Mouse (Mus musculus): ENCODE measurements around the gene Tmem100. TPM values are rescaled to one million over a fixed set of nuclear protein-coding genes. Genes with fewer than 3 reads are reported as not detected.

The Tmem100 gene
- polyA plus RNA-seq, 1 experiment from 2014 or later, result 6.6 TPM

DNA sequence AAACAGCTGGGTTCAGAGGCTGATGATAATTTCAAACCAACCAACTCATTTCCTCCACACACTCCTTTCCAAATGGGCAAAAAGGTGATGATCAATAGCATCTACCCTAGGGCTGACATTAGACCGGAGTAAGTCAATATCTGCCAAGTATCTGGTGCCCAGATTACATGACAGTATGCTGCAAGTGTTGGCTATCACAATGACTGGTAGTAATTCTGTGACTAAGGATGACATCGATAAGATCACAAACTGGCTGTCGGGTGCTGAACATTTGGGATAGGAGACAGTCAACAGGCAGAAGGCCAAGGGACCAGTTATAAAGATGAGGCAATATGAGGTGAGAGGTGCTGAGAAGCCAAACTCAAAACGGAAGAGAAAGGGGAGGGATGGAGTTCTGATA, 29.5 kb upstream of the Tmem100 start:
- H3K4me1 ChIP-seq, result peaks cover 9% of the 10 kb centered on the region
- no peak overlapping the region for H3K27ac ChIP-seq
- H3K27me3 ChIP-seq, result 0 out of 2 replicates have a peak, but pooled peaks cover 5% of the 10 kb centered on the region
- WGBS, result 88% methylated on average over 4 of the region's 4 CpGs
- no peaks in the 10 kb centered on the region for H3K36me3 ChIP-seq (replicated peaks)
- H3K4me2 ChIP-seq, result no peak overlapping the region
- no peaks in the 10 kb centered on the region for H3K9me3 ChIP-seq
- ATAC-seq (ENCODE audit: low FRiP score), result no peak
- H3K9ac ChIP-seq, result no peak overlapping the region
- H3K4me3 ChIP-seq (replicated peaks), result no peak overlapping the region

DNA sequence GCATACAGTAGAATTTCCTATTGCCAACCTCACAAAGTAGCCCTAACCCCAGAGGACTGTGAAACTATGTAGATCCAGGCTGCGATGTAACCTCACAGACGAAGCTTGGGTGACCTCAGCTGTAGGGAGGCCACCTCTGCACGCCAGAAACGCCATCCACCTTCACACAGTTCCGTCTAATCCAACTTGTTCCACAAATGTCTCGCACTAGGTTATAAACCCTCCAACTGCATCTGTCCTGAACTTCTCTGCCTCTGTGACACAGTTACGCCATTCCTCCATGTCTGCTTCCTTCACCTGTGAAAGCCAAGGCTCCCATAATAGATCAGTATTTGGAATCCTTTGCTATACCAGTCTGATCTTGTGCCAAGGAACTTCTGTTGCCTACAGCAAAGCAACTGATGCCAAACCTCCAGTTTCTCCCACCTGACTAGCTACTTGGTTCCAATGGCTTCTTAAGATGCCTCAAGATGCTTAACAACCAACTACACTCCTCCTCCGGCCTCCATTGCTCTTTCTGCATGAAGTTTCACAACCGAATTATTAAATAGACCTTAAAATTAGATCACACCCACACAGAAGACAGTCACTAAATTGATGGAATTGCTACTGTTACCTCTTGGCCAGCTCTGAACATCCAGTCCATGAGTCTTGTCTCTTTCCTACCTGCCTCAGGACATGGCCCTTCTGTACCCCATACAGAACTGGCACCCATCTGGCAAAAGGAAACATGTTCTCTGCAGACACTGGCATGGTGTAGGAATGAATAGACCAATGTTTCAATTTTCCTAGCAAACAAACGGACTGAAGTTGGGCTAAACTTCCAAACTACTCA, 28.5 kb upstream of the Tmem100 start:
- WGBS, result 89% methylated on average over 10 of the region's 10 CpGs
- ATAC-seq (ENCODE audit: low FRiP score), result no peak
- Histone ChIP-seq H3K27me3 (0 out of 2 replicates have a peak, but pooled peaks cover 5% of the 10 kb centered on the region), H3K4me1 (peaks cover 9% of the 10 kb centered on the region), H3K9ac (no peak overlapping the region), H3K36me3 (replicated peaks) (no peaks in the 10 kb centered on the region), H3K9me3 (no peaks in the 10 kb centered on the region), H3K4me2 (peak overlapping the region; percentile 72), H3K27ac (no peak overlapping the region), H3K4me3 (replicated peaks) (no peak overlapping the region)

DNA sequence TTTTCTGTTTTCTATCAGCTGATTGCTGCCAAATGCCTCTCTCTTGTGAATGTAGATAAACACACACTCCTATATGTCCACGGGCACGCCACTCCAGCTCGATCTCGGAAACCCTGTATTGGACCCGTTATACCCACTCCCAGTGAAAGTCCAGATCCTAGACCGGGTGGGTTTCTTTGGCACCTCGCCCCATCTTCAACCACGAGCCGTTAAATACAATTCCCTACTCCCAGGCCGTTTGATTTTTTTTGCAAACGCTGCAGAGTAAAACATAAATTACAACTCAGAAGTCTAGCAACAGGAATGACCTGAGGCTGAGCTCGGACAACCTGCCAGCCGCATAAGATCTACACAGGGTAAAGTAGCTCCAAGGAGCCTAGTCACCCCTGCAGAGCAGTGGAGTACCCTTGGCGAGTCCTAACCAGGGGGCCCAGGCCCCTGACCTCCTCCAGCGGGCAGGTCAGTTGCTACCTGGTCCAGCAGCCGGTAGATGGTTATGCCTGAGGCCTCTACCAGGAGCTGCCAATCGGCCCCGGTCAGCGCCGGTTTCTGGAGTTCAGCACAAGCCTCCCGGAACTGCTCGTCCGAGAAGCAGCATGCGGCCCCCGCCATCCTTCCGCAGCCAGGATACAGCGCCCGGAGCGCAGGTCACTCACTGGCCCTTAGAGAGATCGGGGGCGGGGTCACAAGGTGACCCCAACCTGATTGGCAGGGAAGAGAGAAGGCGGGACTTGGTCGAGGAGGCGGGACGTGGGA, 27.7 kb upstream of the Tmem100 start, which contains the start of gene Pctp:
TSS of gene Pctp (minus strand) at position 664 of the 756 bp plus-strand sequence.
- Histone ChIP-seq H3K9me3 (no peaks in the 10 kb centered on the region), H3K9ac (peak within 1 kb of the TSS; percentile 65), H3K4me1 (peaks cover 9% of the 10 kb centered on the region), H3K4me2 (peak within 1 kb of the TSS; percentile 72), H3K27me3 (0 out of 2 replicates have a peak, but pooled peaks cover 5% of the 10 kb centered on the region), H3K27ac (no peak within 1 kb of the TSS), H3K4me3 (replicated peaks) (peak within 1 kb of the TSS; percentile 53), H3K36me3 (replicated peaks) (no peaks in the 10 kb centered on the region)
- 13% methylated on average over 35 of the region's 35 CpGs for WGBS
- ATAC-seq (ENCODE audit: low FRiP score), result peak; percentile 85

DNA sequence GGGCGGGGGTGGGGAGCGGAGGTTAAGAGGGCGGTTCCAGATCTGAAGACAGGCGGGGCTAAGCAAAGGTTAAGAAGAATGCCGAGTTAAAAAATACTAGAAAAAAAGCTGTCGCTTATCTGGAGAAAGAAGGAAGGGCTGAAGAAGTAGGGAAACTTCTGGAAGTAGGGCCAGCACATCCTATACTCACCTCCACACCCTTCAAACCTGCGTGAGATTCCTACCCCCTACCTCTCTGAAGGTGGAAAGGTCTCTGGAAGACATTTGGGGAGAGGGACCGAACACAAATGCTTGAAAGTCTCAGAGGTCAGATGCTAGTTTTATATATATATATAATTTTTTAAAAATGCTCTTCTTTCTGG, 27.2 kb upstream of the Tmem100 start:
- peak overlapping the region; percentile 65 for H3K9ac ChIP-seq
- 0 out of 2 replicates have a peak, but pooled peaks have one; percentile 14 for ATAC-seq (ENCODE audit: low FRiP score)

DNA sequence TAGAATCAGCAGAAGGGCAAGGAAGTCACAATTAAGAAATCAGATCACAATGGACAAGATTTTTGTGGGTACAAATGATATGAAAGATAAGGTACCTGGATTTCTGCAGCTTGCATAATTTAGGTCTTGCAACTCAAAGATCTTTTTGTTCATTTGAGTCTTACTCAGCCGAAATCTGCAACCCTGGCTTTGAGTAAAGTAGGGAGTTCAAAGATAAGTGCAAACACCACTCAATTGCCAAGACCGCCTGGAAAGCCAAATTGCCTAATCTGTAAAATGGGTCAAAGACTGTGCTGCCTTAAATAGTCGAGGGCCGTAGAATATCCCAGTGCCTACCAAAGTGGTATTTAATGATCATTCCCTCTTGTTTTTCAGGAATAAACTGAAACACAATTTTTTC, 26.8 kb upstream of the Tmem100 start:
- H3K4me3 ChIP-seq (replicated peaks), result no peak overlapping the region
- ATAC-seq (ENCODE audit: low FRiP score), result no peak
- no peak overlapping the region for H3K27ac ChIP-seq
- H3K36me3 ChIP-seq (replicated peaks), result no peaks in the 10 kb centered on the region
- 0 out of 2 replicates have a peak, but pooled peaks cover 5% of the 10 kb centered on the region for H3K27me3 ChIP-seq
- H3K9ac ChIP-seq, result no peak overlapping the region
- H3K4me1 ChIP-seq, result peaks cover 9% of the 10 kb centered on the region
- no peaks in the 10 kb centered on the region for H3K9me3 ChIP-seq
- WGBS, result 90% methylated on average over 4 of the region's 4 CpGs
- H3K4me2 ChIP-seq, result no peak overlapping the region

More for the DNA sequence above, 27.2 kb upstream of the Tmem100 start:
- Histone ChIP-seq H3K27ac (no peak overlapping the region), H3K4me2 (peak overlapping the region; percentile 72), H3K9me3 (no peaks in the 10 kb centered on the region), H3K27me3 (0 out of 2 replicates have a peak, but pooled peaks cover 5% of the 10 kb centered on the region), H3K4me3 (replicated peaks) (peak overlapping the region; percentile 53), H3K4me1 (peaks cover 9% of the 10 kb centered on the region), H3K36me3 (replicated peaks) (no peaks in the 10 kb centered on the region)
- 8% methylated on average over 8 of the region's 8 CpGs for WGBS

DNA sequence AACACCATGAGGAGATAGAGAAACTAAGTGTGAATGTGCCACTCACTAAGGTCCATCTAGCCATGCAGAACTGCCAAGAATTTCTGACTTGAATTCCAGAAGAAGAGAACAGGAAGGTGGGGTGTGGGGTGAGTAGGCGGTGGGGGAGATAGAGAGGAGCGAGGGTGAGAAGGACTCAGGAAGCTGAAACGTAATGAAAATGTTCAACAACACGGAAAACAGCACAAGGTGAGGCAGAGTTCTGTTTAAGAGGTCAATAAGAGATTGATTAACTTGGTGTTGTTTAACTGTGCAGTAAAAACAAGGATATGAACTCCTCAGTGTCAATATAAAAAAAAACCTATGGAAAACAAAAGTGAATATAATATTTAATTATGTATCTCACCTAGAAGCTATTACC, 24.0 kb upstream of the Tmem100 start:
- Histone ChIP-seq H3K4me1 (peaks cover 9% of the 10 kb centered on the region), H3K9ac (no peak overlapping the region), H3K9me3 (no peaks in the 10 kb centered on the region), H3K4me3 (replicated peaks) (no peak overlapping the region), H3K27ac (no peak overlapping the region), H3K36me3 (replicated peaks) (no peaks in the 10 kb centered on the region), H3K27me3 (0 out of 2 replicates have a peak, but pooled peaks cover 3% of the 10 kb centered on the region), H3K4me2 (no peak overlapping the region)
- WGBS, result 75% methylated on average over 4 of the region's 4 CpGs
- ATAC-seq (ENCODE audit: low FRiP score), result no peak

DNA sequence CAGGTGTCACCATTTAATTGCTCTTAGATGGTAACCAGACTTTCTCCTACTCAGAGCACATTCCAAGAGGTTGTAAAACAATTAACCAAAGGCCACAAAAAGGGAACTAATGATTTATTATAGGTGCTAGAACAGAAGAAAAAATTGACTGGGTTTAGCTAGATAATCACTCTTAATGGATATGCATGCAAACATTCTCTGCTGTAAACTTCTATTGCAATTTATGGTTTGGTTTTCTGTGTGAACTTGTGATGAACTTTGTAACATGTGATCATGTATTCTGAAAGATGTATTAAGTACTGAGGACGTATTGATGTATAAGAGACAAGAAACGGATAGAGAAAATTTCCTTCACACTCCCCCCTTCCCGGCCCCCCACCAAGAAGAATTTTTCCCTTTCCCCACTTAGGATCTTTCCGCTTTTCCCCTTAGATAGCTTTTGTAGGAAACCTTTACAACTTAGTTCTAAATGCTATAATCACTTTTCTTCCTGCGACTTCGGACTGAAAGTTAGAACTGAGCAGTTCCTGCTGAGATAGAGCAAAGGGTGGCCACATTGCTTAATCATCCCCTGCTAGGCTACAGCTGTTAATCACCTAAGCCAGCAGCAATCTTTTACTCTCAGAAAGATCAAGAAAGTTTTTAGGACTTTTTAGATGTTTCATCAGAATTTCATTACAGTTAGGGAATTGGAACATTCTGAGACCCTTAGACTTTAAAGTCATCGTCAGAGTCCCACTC, 22.2 kb upstream of the Tmem100 start:
- no peak overlapping the region for H3K27ac ChIP-seq
- H3K36me3 ChIP-seq (replicated peaks), result no peaks in the 10 kb centered on the region
- H3K4me3 ChIP-seq (replicated peaks), result no peak overlapping the region
- H3K4me2 ChIP-seq, result no peak overlapping the region
- no peaks in the 10 kb centered on the region for H3K9me3 ChIP-seq
- H3K9ac ChIP-seq, result no peak overlapping the region
- ATAC-seq (ENCODE audit: low FRiP score), result no peak
- H3K4me1 ChIP-seq, result no peaks in the 10 kb centered on the region
- 28% methylated on average over 7 of the region's 7 CpGs for WGBS
- no peaks in the 10 kb centered on the region for H3K27me3 ChIP-seq

DNA sequence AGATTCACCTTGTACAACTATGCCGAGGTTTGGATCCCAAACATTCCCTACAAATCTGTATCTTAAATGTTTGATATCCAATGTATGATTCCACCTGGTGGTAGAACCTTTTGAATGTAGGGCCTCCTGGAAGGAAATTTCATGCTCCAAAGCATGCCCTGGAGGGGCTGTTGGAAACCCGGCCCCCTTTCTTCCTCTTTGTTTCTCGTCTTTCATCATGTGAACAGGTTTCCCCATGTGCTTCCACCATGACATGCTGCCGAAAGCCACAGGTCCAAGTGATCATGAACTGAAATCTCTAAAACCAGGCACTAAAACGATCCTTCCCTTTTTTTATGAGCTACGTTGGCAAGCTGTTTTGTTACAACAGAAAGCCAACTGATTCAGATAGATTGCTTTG, 16.5 kb upstream of the Tmem100 start:
- no peaks in the 10 kb centered on the region for H3K36me3 ChIP-seq (replicated peaks)
- no peaks in the 10 kb centered on the region for H3K4me1 ChIP-seq
- no peak overlapping the region for H3K9ac ChIP-seq
- no peaks in the 10 kb centered on the region for H3K27me3 ChIP-seq
- H3K4me3 ChIP-seq (replicated peaks), result no peak overlapping the region
- no peak overlapping the region for H3K27ac ChIP-seq
- no peaks in the 10 kb centered on the region for H3K9me3 ChIP-seq
- ATAC-seq (ENCODE audit: low FRiP score), result no peak
- H3K4me2 ChIP-seq, result no peak overlapping the region
- 87% methylated on average over 6 of the region's 6 CpGs for WGBS

DNA sequence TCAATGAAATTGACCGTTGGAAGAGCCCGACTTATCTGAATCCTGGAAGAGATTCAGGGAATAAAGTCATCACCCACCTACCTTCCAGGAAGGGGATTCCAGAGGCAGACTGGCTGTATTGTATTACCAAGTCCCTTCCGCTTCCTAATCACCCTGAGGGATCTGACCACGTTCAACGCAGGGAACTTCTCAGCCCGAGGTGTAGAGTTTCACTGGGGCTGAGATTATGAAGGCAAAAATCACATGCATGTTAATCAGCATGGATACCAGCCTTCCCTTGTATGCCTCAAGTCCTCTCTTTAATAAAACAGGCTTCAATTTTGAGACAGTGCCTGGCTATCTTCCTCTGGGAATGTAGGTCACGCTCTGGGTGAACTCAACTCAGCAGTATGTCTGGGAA, 14.9 kb upstream of the Tmem100 start:
- Histone ChIP-seq H3K4me3 (replicated peaks) (no peak overlapping the region), H3K9ac (no peak overlapping the region), H3K4me1 (no peaks in the 10 kb centered on the region), H3K9me3 (no peaks in the 10 kb centered on the region), H3K27ac (no peak overlapping the region), H3K27me3 (no peaks in the 10 kb centered on the region), H3K4me2 (no peak overlapping the region), H3K36me3 (replicated peaks) (no peaks in the 10 kb centered on the region)
- no peak for ATAC-seq (ENCODE audit: low FRiP score)
- 72% methylated on average over 7 of the region's 7 CpGs for WGBS

DNA sequence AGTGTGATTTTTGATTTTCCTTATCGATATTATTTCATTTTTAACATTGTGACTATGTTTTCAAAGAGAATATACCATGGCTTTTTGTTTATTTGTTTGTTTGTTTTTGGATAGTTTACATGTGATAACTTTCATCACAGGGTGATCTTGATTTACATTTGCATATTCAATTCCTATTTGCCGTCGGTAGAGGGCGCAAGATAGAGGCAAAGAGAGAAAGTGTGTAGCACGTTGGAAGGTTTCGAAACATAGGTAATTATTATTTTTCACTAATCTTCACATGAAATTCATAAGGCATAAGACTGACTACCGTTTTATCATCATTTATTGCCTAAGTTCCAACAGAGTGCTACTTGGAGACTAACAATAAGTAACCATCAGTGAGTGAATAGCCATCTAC, 11.0 kb upstream of the Tmem100 start:
- H3K27me3 ChIP-seq, result no peaks in the 10 kb centered on the region; the same call in 1 of the 2 replicates
- no peak overlapping the region for H3K4me3 ChIP-seq (replicated peaks)
- no peak for ATAC-seq (ENCODE audit: low FRiP score)
- H3K36me3 ChIP-seq (replicated peaks), result no peaks in the 10 kb centered on the region
- WGBS, result 19% methylated on average over 7 of the region's 7 CpGs
- no peaks in the 10 kb centered on the region for H3K4me1 ChIP-seq
- H3K9me3 ChIP-seq, result no peaks in the 10 kb centered on the region
- no peak overlapping the region for H3K9ac ChIP-seq
- no peak overlapping the region for H3K27ac ChIP-seq
- H3K4me2 ChIP-seq, result no peak overlapping the region

DNA sequence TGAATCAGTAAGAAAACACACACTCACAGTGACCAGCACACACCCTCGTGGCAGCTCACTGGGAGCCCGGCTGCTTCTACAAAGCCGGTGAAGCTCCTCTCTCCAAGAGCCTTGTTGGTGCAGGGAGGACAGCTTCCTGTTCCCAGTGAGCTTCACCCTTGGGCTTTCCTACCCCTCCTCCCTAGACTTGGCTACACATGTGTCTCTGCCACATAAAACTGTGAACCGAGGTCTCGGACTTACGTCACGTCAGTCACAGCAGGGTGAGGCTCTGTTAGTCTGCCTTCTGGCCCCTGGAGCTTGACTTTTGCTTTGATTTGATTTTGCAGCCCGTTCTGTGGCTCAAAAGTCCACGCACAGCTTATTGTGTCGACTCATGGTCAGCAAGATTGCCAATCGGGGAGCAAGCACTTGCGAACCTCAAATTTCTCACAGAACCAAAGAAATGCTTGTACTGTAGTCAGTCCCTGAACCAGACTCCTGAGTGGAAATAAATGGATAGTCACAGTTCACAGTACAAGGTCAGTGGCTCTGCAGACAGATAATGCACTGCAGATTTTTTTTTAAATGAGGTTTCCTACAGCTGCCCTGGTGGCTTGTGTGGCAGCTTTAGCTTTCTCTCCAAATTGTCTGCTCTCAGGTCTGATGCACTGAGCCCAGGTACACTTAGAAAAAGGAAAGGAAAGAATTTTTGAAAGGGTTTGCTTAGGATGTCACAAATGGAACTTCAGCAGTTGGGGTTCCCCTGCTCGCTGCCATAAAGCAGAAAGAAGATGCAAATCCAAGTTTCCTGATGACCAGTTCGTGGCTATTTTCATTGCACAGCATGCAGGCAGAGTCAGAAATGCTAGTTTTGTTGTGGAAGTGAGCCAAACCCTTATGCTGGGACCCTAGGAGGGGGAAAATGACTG, 4.0 kb upstream of the Tmem100 start:
- ATAC-seq (ENCODE audit: low FRiP score), result no peak
- H3K4me3 ChIP-seq (replicated peaks), result no peak overlapping the region
- no peak overlapping the region for H3K27ac ChIP-seq
- peaks cover 13% of the 10 kb centered on the region; the same call in 1 of the 2 replicates for H3K27me3 ChIP-seq
- 69% methylated on average over 14 of the region's 14 CpGs for WGBS
- no peaks in the 10 kb centered on the region for H3K9me3 ChIP-seq
- peaks cover 6% of the 10 kb centered on the region for H3K4me1 ChIP-seq
- no peak overlapping the region for H3K9ac ChIP-seq
- H3K36me3 ChIP-seq (replicated peaks), result no peaks in the 10 kb centered on the region
- H3K4me2 ChIP-seq, result no peak overlapping the region

All from forebrain, embryonic 12.5 days (tissue).